Mouse (Mus musculus): Measurements from ENCODE around the gene Stac2.

The Stac2 gene

DNA sequence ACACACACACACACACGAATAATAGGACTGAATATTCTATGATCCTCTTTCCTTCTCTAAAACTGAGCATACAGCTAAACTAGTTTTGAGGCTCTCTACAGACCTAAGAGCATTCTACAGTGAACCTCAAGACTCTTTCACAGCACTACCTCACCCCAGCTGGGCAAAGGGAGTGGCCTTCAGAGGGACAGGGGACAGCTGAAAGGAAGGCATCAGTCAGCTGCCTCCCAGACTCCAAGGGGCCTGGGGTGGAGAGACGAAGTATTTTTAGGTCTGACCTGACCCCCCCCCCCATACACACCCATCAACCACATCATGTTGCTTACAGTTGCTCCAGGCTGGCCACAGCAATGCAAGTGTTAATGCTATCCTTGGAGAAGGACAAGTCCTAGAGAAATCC is 32.1 kb downstream of the Stac2 start:
- DNase-seq (ENCODE audit: low spot score), result no peak

GRCm38 (mm10) chr11:98020710-98021109 is 32.6 kb downstream of the Stac2 start:
- DNase-seq (ENCODE audit: low spot score), result no peak

DNA sequence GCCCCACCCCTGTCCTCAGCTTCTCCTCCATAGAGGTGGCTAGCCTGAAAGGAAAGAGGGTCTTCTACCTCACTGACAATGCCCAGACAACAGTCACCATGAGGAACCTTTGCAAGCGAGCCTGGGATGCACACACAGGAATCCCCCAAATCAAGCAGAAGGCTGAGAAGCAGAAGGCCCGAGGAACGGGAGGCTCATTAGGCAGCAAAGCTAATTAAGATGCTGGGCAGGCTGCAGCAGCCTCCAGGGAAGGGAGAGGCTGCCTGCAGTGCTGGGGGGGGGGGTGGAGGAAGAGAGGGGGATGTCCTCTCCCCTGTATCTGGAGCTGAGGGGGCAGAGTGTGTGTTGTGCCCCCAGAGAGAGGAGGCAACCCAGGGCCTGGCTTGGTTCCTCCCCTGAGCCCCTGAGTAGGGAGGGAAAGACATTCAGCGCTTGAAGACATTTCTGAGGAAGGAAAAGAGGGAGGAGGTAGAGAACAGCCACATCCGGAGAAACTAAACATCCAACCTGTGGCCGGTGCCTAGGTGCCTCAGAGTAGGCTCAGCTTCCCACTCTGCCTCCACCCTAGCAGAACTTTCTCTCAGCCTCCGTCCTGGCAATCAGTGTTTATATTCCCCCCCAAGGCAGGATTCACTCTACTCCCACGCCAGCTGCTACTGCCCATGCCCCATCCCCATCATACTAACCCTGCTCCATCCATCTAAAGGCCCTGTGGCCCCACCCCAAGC is 33.2 kb downstream of the Stac2 start:
- peak; percentile 38 for DNase-seq (ENCODE audit: low spot score)

- peak; percentile 74 for DNase-seq (ENCODE audit: low spot score)
Measured at GRCm38 (mm10) chr11:98018858-98019641, 34.2 kb downstream of the Stac2 start.

- DNase-seq (ENCODE audit: low spot score), result no peak
Measured at GRCm38 (mm10) chr11:98018222-98018621, 35.0 kb downstream of the Stac2 start.

- no peak for DNase-seq (ENCODE audit: low spot score)
Measured at GRCm38 (mm10) chr11:98016824-98017223, 36.4 kb downstream of the Stac2 start.

DNA sequence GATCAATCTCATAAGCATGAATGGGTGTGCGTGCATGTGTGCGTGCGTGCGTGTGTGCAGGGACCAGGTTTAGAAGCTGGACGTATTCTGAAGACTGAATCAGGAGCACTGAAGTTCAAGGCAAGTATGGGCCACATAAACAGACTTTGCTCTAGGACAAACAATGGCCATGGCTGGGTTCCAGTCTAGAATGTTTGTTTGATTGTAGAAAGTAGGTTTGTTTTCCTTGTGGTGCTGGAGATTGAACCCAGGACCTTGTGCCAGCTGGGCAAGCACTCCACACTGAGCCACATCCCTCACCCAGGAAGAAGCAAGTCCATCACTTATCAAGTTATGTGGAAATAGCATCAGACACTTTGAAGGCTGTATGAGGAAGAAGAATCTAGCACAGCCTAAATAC is 37.1 kb downstream of the Stac2 start:
- no peak for DNase-seq (ENCODE audit: low spot score)

DNA sequence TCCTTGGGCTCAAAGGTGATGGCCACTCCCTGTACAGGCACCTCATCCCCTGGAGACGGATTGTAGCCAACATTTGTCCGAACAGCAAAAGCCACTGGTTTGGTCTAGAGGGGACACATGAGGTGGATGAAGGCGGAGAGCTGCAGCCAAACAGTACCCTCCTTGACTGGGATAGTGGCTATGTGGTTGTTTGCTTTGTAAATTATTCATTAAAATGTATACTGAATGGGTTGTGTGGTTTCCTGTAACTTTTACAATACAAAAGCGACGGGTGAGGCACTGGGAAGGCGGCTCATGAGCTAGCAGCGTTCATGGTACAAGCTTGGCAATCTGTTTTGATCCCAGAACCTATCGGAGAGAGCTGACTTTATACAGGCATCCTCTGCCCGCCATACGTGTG is 40.4 kb downstream of the Stac2 start:
- no peak for DNase-seq (ENCODE audit: low spot score)

- DNase-seq (ENCODE audit: low spot score), result no peak
Measured at GRCm38 (mm10) chr11:98011716-98012115, 41.5 kb downstream of the Stac2 start.

- no peak for DNase-seq (ENCODE audit: low spot score)
Measured at GRCm38 (mm10) chr11:98008087-98008486, 45.2 kb downstream of the Stac2 start.

DNA sequence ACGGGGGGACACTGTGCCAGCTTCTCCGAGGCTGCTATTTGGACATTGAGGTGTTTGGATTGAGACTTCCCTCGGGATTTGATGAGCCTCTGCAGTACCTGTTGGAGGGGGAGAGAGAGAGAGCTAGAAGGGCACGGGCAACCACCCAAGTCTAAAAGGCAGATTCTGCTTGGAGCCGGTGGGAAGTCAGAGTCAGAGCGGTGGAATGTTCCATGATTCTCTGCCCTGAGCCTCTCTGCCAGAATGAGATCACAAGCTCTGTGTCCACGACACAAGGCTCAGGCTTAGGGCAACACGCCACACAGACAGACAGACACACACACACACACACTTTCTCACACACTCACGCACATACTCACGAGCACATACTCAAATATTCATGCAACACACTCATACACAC is 47.6 kb downstream of the Stac2 start:
- DNase-seq (ENCODE audit: low spot score), result no peak

- DNase-seq (ENCODE audit: low spot score), result no peak
Measured at GRCm38 (mm10) chr11:98005076-98005475, 48.2 kb downstream of the Stac2 start.

DNA sequence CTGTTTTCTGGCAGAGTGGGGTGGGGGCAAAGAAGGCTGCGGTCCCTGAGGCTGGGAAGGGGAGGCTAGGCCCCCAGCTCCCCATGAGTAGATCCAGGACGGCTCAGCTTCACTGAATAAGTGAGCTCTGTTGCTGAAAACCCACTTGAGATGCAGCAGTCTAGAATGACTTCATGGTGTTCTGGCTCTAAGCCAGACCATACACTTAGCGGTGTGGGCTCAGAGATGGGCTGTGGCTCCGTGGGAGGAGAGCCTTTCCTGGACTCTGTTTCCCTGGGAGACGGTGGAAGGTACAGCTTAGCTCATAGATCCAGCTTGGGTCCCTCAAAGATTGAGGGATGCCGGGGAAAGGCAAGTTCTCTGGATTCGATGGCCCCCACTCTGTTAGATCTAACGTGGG is 49.1 kb downstream of the Stac2 start:
- DNase-seq (ENCODE audit: low spot score), result no peak

DNA sequence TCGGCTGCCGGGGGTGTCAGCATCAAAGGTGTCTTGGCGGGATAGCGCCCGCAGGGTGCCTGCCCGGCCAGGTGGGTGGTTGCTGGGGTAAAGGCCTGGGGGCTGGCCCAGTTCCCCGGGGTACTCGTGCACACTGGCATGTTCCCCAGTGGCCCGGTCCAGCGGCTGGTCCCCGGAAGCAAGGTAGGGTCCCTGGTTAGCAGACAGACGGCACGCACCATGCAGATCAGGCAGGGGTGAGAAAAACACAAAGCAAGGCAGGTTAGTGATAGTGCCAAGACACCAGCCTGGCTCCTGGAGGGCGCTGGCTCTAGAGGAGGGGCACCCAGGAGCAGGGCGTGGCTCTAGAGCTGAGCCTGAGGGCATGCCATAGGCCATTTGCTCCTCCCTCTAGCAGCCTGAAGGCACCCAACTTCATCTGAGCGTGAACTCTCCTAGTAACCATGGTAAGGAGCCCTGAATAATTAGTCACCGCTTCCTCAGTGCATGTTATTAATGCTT is 50.0 kb downstream of the Stac2 start:
- no peak for DNase-seq (ENCODE audit: low spot score)

GRCm38 (mm10) chr11:98002627-98003026 is 50.6 kb downstream of the Stac2 start:
- peak; percentile 86 for DNase-seq (ENCODE audit: low spot score)

- no peak for DNase-seq (ENCODE audit: low spot score)
Measured at GRCm38 (mm10) chr11:98001986-98002385, 51.3 kb downstream of the Stac2 start.

DNA sequence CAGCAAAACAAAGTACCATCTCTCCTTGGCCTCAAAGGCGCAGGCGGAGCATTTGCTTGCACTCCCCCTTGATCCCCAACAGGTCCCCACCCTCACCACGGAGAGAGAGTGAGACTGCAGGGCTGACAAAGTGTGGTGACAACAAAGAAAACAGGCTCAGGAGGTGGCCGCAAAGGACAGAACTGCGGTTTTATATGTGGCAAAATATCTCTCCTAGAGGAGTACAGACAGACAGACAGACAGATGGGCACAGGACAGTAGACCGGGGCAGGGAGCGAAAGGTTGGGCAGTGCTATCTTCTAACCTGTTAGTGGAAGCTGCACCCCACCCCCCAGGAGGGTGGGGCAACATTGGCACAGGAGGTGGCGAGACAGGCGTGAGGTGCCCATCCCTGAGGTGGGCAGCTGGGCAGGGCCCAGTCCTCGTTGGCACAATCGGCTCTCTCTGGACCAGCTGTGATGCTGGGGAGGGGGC is 51.9 kb downstream of the Stac2 start:
- DNase-seq (ENCODE audit: low spot score), result peak; percentile 82

DNA sequence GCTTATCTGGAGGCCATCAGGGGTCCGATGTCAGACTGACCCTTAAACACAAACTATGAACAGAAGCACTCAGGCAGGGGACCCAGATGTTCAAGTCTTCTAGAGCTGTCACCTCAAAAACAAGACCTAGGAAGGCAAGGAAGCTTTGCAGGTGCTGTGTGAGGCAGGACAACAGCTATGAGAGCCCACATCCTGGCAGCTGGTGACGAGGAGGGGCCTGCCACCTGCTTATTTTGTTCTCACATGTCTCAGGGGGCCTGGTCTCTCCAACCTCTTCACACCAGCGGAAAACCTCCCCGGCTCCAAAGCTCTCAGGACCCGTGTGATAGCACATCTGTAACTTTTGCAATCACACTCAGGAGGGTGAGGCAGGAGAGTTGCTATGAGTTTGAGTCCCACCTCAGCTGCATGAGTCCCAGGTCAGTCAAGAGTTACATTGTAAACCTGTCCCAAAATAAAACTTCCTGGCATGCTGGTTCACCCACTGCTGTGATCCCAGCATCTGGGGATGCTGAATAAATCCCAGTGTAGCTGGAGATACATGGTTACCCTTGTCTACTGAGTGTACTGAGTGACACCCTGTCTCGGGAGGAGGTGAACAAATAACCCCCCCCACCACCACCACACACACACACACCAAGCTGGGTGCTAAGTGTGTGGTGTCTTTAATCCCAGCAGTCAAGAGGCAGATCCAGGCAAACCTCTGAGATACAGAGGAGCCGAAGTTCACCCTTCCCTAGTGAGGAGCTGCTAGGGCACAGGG is 52.7 kb downstream of the Stac2 start:
- peak; percentile 94 for DNase-seq (ENCODE audit: low spot score)

DNA sequence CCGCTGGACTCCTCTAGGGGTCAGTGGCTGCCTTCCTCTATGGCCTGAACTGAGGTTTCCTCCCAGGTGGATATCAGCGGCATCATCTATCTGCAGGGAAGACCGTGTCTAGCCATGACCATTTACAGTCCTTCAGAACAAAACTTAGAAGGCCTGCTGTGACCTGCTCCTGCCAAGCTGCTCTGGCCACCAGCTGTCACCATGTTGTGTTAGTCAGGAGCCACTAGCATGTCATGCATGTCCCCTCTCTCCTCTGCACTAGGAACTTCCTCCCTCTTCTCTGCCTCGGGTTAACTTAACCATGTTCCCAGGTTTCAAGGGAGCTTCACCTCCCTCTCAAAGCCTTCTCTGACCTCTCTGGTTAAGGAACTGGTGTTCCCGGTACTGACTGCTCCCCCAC is 53.5 kb downstream of the Stac2 start:
- DNase-seq (ENCODE audit: low spot score), result no peak

- DNase-seq (ENCODE audit: low spot score), result peak; percentile 92
Measured at GRCm38 (mm10) chr11:97998898-97999608, 54.2 kb downstream of the Stac2 start.

GRCm38 (mm10) chr11:97998074-97998793 is 55.0 kb downstream of the Stac2 start:
- no peak for DNase-seq (ENCODE audit: low spot score)

Measured in T-cell, adult 2 months (primary cell).